Mouse (Mus musculus): ENCODE data around the gene Htatip2.

The Htatip2 gene

GRCm38 (mm10) chr7:49785141-49785540, 26.2 kb downstream of the Htatip2 start:
- DNase-seq (ENCODE audit: inconsistent age in 2 of 2, low spot score in 1 of 2): peak; percentile 51 to 85

- DNase-seq (ENCODE audit: inconsistent age in 2 of 2, low spot score in 1 of 2): peak; percentile 70 to 86
These were observed 27.9 kb downstream of the Htatip2 start for GRCm38 (mm10) chr7:49786618-49787382.

GRCm38 (mm10) chr7:49787383-49787645, 28.4 kb downstream of the Htatip2 start:
- no peak for DNase-seq (ENCODE audit: inconsistent age in 2 of 2, low spot score in 1 of 2)

GRCm38 (mm10) chr7:49794304-49794703, 35.4 kb downstream of the Htatip2 start:
- no peak for DNase-seq (ENCODE audit: inconsistent age in 2 of 2, low spot score in 1 of 2)

GRCm38 (mm10) chr7:49797171-49797570, 38.3 kb downstream of the Htatip2 start:
- no peak for DNase-seq (ENCODE audit: inconsistent age in 2 of 2, low spot score in 1 of 2)

GRCm38 (mm10) chr7:49803511-49803910, 44.6 kb downstream of the Htatip2 start:
- DNase-seq (ENCODE audit: inconsistent age in 2 of 2, low spot score in 1 of 2): no peak

GRCm38 (mm10) chr7:49804638-49805165, 45.8 kb downstream of the Htatip2 start:
- no peak for DNase-seq (ENCODE audit: inconsistent age in 2 of 2, low spot score in 1 of 2)

- DNase-seq (ENCODE audit: inconsistent age in 2 of 2, low spot score in 1 of 2): no peak
These were observed 46.7 kb downstream of the Htatip2 start for GRCm38 (mm10) chr7:49805618-49806017.

- DNase-seq (ENCODE audit: inconsistent age in 2 of 2, low spot score in 1 of 2): no peak
These were observed 48.3 kb downstream of the Htatip2 start for GRCm38 (mm10) chr7:49807093-49807682.

GRCm38 (mm10) chr7:49807846-49808622, 49.1 kb downstream of the Htatip2 start:
- DNase-seq (ENCODE audit: inconsistent age in 2 of 2, low spot score in 1 of 2): no peak

GRCm38 (mm10) chr7:49809100-49809499, 50.2 kb downstream of the Htatip2 start:
- no peak for DNase-seq (ENCODE audit: inconsistent age in 2 of 2, low spot score in 1 of 2)

GRCm38 (mm10) chr7:49809562-49809961, 50.6 kb downstream of the Htatip2 start:
- no peak for DNase-seq (ENCODE audit: inconsistent age in 2 of 2, low spot score in 1 of 2)

GRCm38 (mm10) chr7:49811346-49811745, 52.4 kb downstream of the Htatip2 start:
- DNase-seq (ENCODE audit: inconsistent age in 2 of 2, low spot score in 1 of 2): peak in 1 of 2 experiments; percentile 51

GRCm38 (mm10) chr7:49819393-49819792, 60.5 kb downstream of the Htatip2 start:
- no peak for DNase-seq (ENCODE audit: inconsistent age in 2 of 2, low spot score in 1 of 2)

GRCm38 (mm10) chr7:49821370-49821769, 62.5 kb downstream of the Htatip2 start:
- DNase-seq (ENCODE audit: inconsistent age in 2 of 2, low spot score in 1 of 2): no peak

- no peak for DNase-seq (ENCODE audit: inconsistent age in 2 of 2, low spot score in 1 of 2)
These were observed 63.1 kb downstream of the Htatip2 start for GRCm38 (mm10) chr7:49822028-49822427.

All from adrenal gland, adult (tissue).